Mouse (Mus musculus) stomach, postnatal 0 days (tissue): Measurements from ENCODE around the gene Alyref2. TPM values are rescaled to one million over a fixed set of nuclear protein-coding genes. Genes with fewer than 3 reads are reported as not detected.

Experiments used
- ATAC-seq: fragments of 200-750 bp; cut with Nextera tagmentation; 2 replicates; pipeline ENCODE4 v1.8.0; 2017; ENCODE audit not compliant: low FRiP score, low TSS enrichment
- DNase-seq: peaks from one replicate; pipeline ENCODE4 v3.0.0-alpha.2; 2016; ENCODE audit warnings: low spot score
- H3K27ac ChIP-seq: fragments of 300-500 bp; sonication (generic); replicated peaks from 2 replicates; pipeline ENCODE4 v1.5.1; 2014; ENCODE audit warnings: mild to moderate bottlenecking, control low read depth
- H3K27me3 ChIP-seq: fragments of 300-500 bp; sonication (generic); 2 replicates; pipeline ENCODE4 v1.6.1; 2014; ENCODE audit warnings: low read length; ENCODE audit not compliant: control insufficient read depth, insufficient read depth
- H3K36me3 ChIP-seq: fragments of 300-500 bp; sonication (generic); 2 replicates; pipeline ENCODE4 v1.6.1; 2014; ENCODE audit warnings: low read length, mixed read lengths; ENCODE audit not compliant: control insufficient read depth, insufficient read depth
- H3K4me1 ChIP-seq: fragments of 300-500 bp; sonication (generic); replicated peaks from 2 replicates; pipeline ENCODE4 v1.6.1; 2014; ENCODE audit warnings: antibody characterized with exemption; ENCODE audit not compliant: control insufficient read depth, insufficient read depth
- H3K4me2 ChIP-seq: fragments of 300-500 bp; sonication (generic); replicated peaks from 2 replicates; pipeline ENCODE4 v1.6.1; 2014; ENCODE audit warnings: low read depth, mild to moderate bottlenecking, control low read depth, moderate library complexity
- H3K4me3 ChIP-seq: fragments of 300-500 bp; sonication (generic); 2 replicates; pipeline ENCODE4 v1.5.1; 2014; ENCODE audit warnings: low read depth, low read length, control low read depth
- H3K9ac ChIP-seq: fragments of 300-500 bp; sonication (generic); 2 replicates; pipeline ENCODE4 v1.6.1; 2014; ENCODE audit warnings: mild to moderate bottlenecking, low read length, control low read depth, mixed read lengths
- H3K9me3 ChIP-seq: fragments of 300-500 bp; sonication (generic); 2 replicates; pipeline ENCODE4 v1.6.1; 2016; ENCODE audit warnings: low read length; ENCODE audit not compliant: control insufficient read depth
- CTCF ChIP-seq: IDR thresholded peaks from 2 replicates; pipeline ENCODE4 v1.5.1; 2016; ENCODE audit warnings: antibody characterized with exemption, low read depth, mild to moderate bottlenecking, moderate library complexity
- EP300 ChIP-seq: optimal IDR thresholded peaks from 2 replicates; pipeline ENCODE3; 2016; ENCODE audit warnings: antibody characterized with exemption
- WGBS: fragments of 180-500 bp; shearing (Covaris S2); extraction: QIAGEN DNeasy Blood & Tissue Kit; methylation state at CpG from one replicate; pipeline ENCODE4 v1.1.7; 2014; 5-methylcytosine and 5-hydroxymethylcytosine counted together
- polyA plus RNA-seq: library from polyadenylated mRNA; unstranded; fragments of >200 nt; fragmentation: Nextera tagmentation; extraction: Ambion mirVana; gene quantifications from 2 replicates; pipeline ENCODE4 v1.2.1, GENCODE M21; 2015

Alyref2 gene
- polyA plus RNA-seq, 1 experiment from 2014 or later: 11.2 TPM

GRCm38 (mm10) chr1:171531367-171531766 is 28.1 kb downstream of the Alyref2 start:
- H3K9me3 ChIP-seq: no peaks in the 10 kb centered on the region
- no peak overlapping the region for H3K4me2 ChIP-seq
- 92% methylated on average over 4 of the region's 4 CpGs for WGBS
- TF ChIP-seq EP300 (no peak), CTCF (no peak)
- H3K27ac ChIP-seq: no peak overlapping the region
- H3K27me3 ChIP-seq: no peaks in the 10 kb centered on the region
- H3K4me3 ChIP-seq: no peak overlapping the region
- ATAC-seq (no peak), DNase-seq (no peak)
- H3K36me3 ChIP-seq: no peaks in the 10 kb centered on the region
- no peak overlapping the region for H3K9ac ChIP-seq
- H3K4me1 ChIP-seq: no peaks in the 10 kb centered on the region

DNA sequence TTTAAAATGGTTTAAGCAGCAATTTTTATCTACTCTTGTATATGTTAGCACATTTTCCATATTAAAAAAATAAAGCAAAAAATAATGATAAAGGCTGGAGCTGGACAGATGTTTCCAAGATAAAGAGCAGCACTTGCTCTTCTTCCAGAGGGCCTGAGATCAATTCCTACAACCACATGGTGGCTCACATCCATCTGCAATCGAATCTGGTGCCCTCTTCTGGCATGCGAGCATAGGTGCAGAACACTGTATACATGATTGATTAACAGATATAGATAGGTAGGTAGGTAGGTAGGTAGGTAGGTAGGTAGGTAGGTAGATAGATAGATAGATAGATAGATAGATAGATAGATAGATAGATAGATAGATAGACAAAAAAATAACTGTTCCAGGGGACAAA is 29.6 kb downstream of the Alyref2 start:
- no peak overlapping the region for H3K4me3 ChIP-seq
- DNase-seq: no peak
- no peak overlapping the region for H3K4me2 ChIP-seq
- TF ChIP-seq CTCF (peak; percentile 47), EP300 (no peak)
- no peaks in the 10 kb centered on the region for H3K27me3 ChIP-seq
- no peaks in the 10 kb centered on the region for H3K9me3 ChIP-seq
- ATAC-seq: no peak
- WGBS: 59% methylated on average over 2 of the region's 2 CpGs
- H3K27ac ChIP-seq: no peak overlapping the region
- no peaks in the 10 kb centered on the region for H3K4me1 ChIP-seq
- no peaks in the 10 kb centered on the region for H3K36me3 ChIP-seq
- H3K9ac ChIP-seq: no peak overlapping the region

- DNase-seq: no peak
- Histone ChIP-seq H3K9ac (no peak overlapping the region), H3K4me1 (no peaks in the 10 kb centered on the region), H3K36me3 (no peaks in the 10 kb centered on the region), H3K27me3 (no peaks in the 10 kb centered on the region), H3K9me3 (no peaks in the 10 kb centered on the region), H3K4me2 (no peak overlapping the region), H3K4me3 (no peak overlapping the region), H3K27ac (no peak overlapping the region)
- no peak for TF ChIP-seq EP300
- TF ChIP-seq CTCF: no peak
- no peak for ATAC-seq
Measured at GRCm38 (mm10) chr1:171534557-171534956, 31.3 kb downstream of the Alyref2 start.

DNA sequence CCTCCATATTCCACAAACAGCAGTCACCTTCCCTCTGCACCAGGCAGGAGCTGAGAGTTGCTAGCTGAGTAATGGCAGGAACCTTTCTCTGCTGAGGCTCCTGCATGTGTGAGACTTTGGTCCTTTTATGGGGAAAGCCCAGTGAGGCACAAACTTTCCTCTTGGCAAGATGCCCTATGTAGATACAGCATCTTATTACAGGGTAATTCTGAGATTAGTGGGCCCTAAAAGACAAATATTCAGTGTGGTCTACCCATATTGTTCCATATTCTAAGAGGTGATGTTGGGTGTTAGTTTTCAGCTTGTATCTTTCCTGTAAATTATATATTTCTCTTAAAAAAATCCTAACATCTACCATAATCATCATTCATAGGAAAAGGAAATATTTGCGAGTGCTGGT is 31.9 kb downstream of the Alyref2 start, which contains the start of gene Itln1:
Gene Itln1, minus strand, starts transcription at position 101 of the 400 bp plus-strand sequence.
- WGBS: 100% methylated on average over 1 of the region's 1 CpGs
- no peak within 1 kb of the TSS for H3K9ac ChIP-seq
- no peaks in the 10 kb centered on the region for H3K9me3 ChIP-seq
- H3K4me1 ChIP-seq: no peaks in the 10 kb centered on the region
- H3K27ac ChIP-seq: no peak within 1 kb of the TSS
- ATAC-seq (no peak), DNase-seq (no peak)
- no peaks in the 10 kb centered on the region for H3K27me3 ChIP-seq
- H3K4me2 ChIP-seq: no peak within 1 kb of the TSS
- no peak within 1 kb of the TSS for H3K4me3 ChIP-seq
- H3K36me3 ChIP-seq: no peaks in the 10 kb centered on the region
- TF ChIP-seq EP300: no peak
- no peak for TF ChIP-seq CTCF

DNA sequence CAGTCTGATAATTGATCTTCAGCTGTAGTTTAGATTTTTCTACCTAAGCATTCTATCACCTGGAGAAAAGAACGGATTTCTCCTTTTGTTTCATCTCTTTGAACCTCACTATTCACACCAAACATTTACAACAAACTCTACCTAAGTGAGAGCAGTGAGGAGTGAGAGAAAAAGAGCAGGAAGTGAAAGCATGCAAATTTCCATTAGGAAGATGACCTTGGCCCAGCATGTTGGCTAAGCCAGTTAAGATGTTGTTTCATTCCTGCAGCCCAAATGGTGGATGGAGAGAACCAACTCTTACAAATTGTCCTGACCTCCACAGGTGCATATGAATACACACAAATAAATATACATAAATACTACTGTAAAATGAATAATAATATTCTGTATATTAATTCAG is 37.4 kb downstream of the Alyref2 start:
- Histone ChIP-seq H3K36me3 (no peaks in the 10 kb centered on the region), H3K4me2 (no peak overlapping the region), H3K4me3 (no peak overlapping the region), H3K27ac (no peak overlapping the region), H3K4me1 (no peaks in the 10 kb centered on the region), H3K9me3 (no peaks in the 10 kb centered on the region), H3K9ac (no peak overlapping the region), H3K27me3 (no peaks in the 10 kb centered on the region)
- WGBS: 79% methylated on average over 1 of the region's 1 CpGs
- ATAC-seq (no peak), DNase-seq (no peak)
- TF ChIP-seq CTCF: no peak
- no peak for TF ChIP-seq EP300

DNA sequence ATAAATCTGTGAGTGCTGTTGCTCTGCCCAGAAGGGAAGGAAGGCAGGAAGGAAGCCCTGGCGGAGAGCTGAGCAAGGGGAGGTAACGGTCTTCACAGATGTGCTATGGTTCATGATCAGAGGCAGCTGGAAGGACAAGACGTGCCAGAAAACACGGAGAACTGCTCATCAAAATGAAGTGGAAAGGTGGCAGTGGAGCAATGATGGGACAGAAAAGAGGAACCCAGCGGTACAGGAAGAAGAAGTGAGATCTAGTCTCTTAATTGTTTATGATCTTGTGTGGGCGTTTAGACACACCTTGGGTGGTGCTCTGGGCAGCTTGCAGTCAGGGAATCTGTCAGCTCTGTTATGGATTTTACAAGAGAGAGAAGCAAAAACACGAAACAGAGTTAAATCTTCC is 48.0 kb downstream of the Alyref2 start:
- WGBS: 68% methylated on average over 7 of the region's 7 CpGs
- no peaks in the 10 kb centered on the region for H3K4me1 ChIP-seq
- no peak for DNase-seq
- no peak for ATAC-seq
- H3K4me2 ChIP-seq: no peak overlapping the region
- no peak for TF ChIP-seq CTCF
- no peak for TF ChIP-seq EP300
- no peak overlapping the region for H3K4me3 ChIP-seq
- no peaks in the 10 kb centered on the region for H3K36me3 ChIP-seq
- H3K9me3 ChIP-seq: no peaks in the 10 kb centered on the region
- H3K27me3 ChIP-seq: no peaks in the 10 kb centered on the region
- no peak overlapping the region for H3K9ac ChIP-seq
- no peak overlapping the region for H3K27ac ChIP-seq
